Mouse (Mus musculus) megakaryocyte, embryonic 14.5 days (primary cell): Measurements from ENCODE around the gene Qrsl1. TPM values are rescaled to one million over a fixed set of nuclear protein-coding genes. Genes with fewer than 3 reads are reported as not detected.
"Not testable (repeated sequence)": the region's sequence is repeated elsewhere in the genome, so short reads cannot be mapped to it uniquely, and the experiment has no call there.

Source experiments
- H3K27me3 ChIP-seq: replicated peaks from 2 replicates; pipeline ENCODE3; 2012; ENCODE audit warnings: inconsistent platforms
- H3K36me3 ChIP-seq: replicated peaks from 2 replicates; pipeline ENCODE3; 2012; ENCODE audit warnings: low read length, inconsistent platforms, mixed read lengths
- H3K4me1 ChIP-seq: 2 replicates; pipeline ENCODE4 v1.6.1; 2012; ENCODE audit warnings: inconsistent platforms
- H3K4me3 ChIP-seq: replicated peaks from 2 replicates; pipeline ENCODE3; 2012; ENCODE audit warnings: moderate library complexity, mild to moderate bottlenecking, inconsistent platforms
- H3K9me3 ChIP-seq: 2 replicates; pipeline ENCODE4 v1.6.1; 2012; ENCODE audit warnings: inconsistent platforms
- FLI1 ChIP-seq: IDR thresholded peaks from 2 replicates; pipeline ENCODE4 v1.6.1; 2012; ENCODE audit warnings: low read length, inconsistent platforms, mixed read lengths
- GATA1 ChIP-seq: IDR thresholded peaks from 3 replicates; pipeline ENCODE4 v1.6.1; 2012; ENCODE audit warnings: mixed read lengths, low read length, inconsistent platforms, borderline replicate concordance
- polyA plus RNA-seq: library from polyadenylated mRNA; stranded (reverse); fragments of >175 nt; gene quantifications from 2 replicates; pipeline ENCODE4 v1.2.3, GENCODE M21; 2012; ENCODE audit warnings: low replicate concordance; ENCODE audit not compliant: insufficient read depth

The Qrsl1 gene
- 1.9 TPM in 1 of 2 replicates, not detected in the other for polyA plus RNA-seq

GRCm38 (mm10) chr10:43901578-43902194, at the start of gene Qrsl1, which contains the start of gene Rtn4ip1:
Gene Qrsl1, minus strand, starts transcription at chr10:43901745.
Gene Rtn4ip1, plus strand, starts transcription at chr10:43901807.
- TF ChIP-seq GATA1 (no peak), FLI1 (peak; percentile 43; the same call in 1 of the 2 replicates)
- Histone ChIP-seq H3K9me3 (no peaks in the 10 kb centered on the region), H3K27me3 (no peaks in the 10 kb centered on the region), H3K36me3 (peaks cover 11% of the 10 kb centered on the region), H3K4me3 (peak within 1 kb of the TSS; percentile 98), H3K4me1 (peaks cover 35% of the 10 kb centered on the region)

GRCm38 (mm10) chr10:43945435-43945834, 43.9 kb upstream of the Qrsl1 start:
- H3K36me3 ChIP-seq = peaks cover 81% of the 10 kb centered on the region
- no peaks in the 10 kb centered on the region for H3K27me3 ChIP-seq
- no peak for TF ChIP-seq FLI1
- no peak for TF ChIP-seq GATA1
- H3K4me3 ChIP-seq = no peak overlapping the region
- H3K4me1 ChIP-seq = peaks cover 69% of the 10 kb centered on the region
- H3K9me3 ChIP-seq = no peaks in the 10 kb centered on the region

- peak overlapping the region; percentile 70 for H3K4me3 ChIP-seq
- TF ChIP-seq GATA1 (peak; percentile 62; the same call in 1 of the 3 replicates), FLI1 (no peak)
- H3K27me3 ChIP-seq = no peaks in the 10 kb centered on the region
- H3K9me3 ChIP-seq = no peaks in the 10 kb centered on the region
- peaks cover 71% of the 10 kb centered on the region for H3K4me1 ChIP-seq
- H3K36me3 ChIP-seq = peaks cover 78% of the 10 kb centered on the region
Measured at GRCm38 (mm10) chr10:43943736-43944135, 42.2 kb upstream of the Qrsl1 start.

- peaks cover 76% of the 10 kb centered on the region for H3K36me3 ChIP-seq
- no peaks in the 10 kb centered on the region for H3K9me3 ChIP-seq
- no peak for TF ChIP-seq GATA1
- no peak for TF ChIP-seq FLI1
Measured at GRCm38 (mm10) chr10:43939136-43939662, 37.7 kb upstream of the Qrsl1 start.

GRCm38 (mm10) chr10:43928596-43928995, 27.1 kb upstream of the Qrsl1 start:
- TF ChIP-seq GATA1 = no peak
- no peak for TF ChIP-seq FLI1
- no peaks in the 10 kb centered on the region for H3K9me3 ChIP-seq
- H3K27me3 ChIP-seq = no peaks in the 10 kb centered on the region
- peaks cover 42% of the 10 kb centered on the region for H3K4me1 ChIP-seq
- peak overlapping the region; percentile 53 for H3K4me3 ChIP-seq
- H3K36me3 ChIP-seq = peaks cover 76% of the 10 kb centered on the region

More at GRCm38 (mm10) chr10:43939136-43939662, 37.7 kb upstream of the Qrsl1 start:
- Histone ChIP-seq H3K27me3 (no peaks in the 10 kb centered on the region), H3K4me3 (no peak overlapping the region), H3K4me1 (peaks cover 40% of the 10 kb centered on the region)

GRCm38 (mm10) chr10:43927736-43928135, 26.2 kb upstream of the Qrsl1 start:
- Histone ChIP-seq H3K36me3 (peaks cover 75% of the 10 kb centered on the region), H3K9me3 (no peaks in the 10 kb centered on the region), H3K4me3 (peak overlapping the region; percentile 62), H3K27me3 (no peaks in the 10 kb centered on the region), H3K4me1 (peaks cover 37% of the 10 kb centered on the region)
- TF ChIP-seq GATA1 (no peak), FLI1 (no peak)

GRCm38 (mm10) chr10:43925776-43926175, 24.2 kb upstream of the Qrsl1 start:
- peaks cover 32% of the 10 kb centered on the region for H3K4me1 ChIP-seq
- H3K4me3 ChIP-seq, H3K27me3 ChIP-seq, H3K9me3 ChIP-seq: not testable (repeated sequence)
- peaks cover 70% of the 10 kb centered on the region for H3K36me3 ChIP-seq

- TF ChIP-seq FLI1 = no peak
- no peak for TF ChIP-seq GATA1
- Histone ChIP-seq H3K27me3 (no peaks in the 10 kb centered on the region), H3K9me3 (no peaks in the 10 kb centered on the region), H3K4me1 (peaks cover 38% of the 10 kb centered on the region), H3K36me3 (peaks cover 52% of the 10 kb centered on the region), H3K4me3 (no peak overlapping the region)
Measured at GRCm38 (mm10) chr10:43923096-43923495, 21.6 kb upstream of the Qrsl1 start.

GRCm38 (mm10) chr10:43918696-43919608, 17.4 kb upstream of the Qrsl1 start:
- no peaks in the 10 kb centered on the region for H3K9me3 ChIP-seq
- H3K36me3 ChIP-seq = peaks cover 65% of the 10 kb centered on the region
- H3K4me3 ChIP-seq = peak overlapping the region; percentile 57
- TF ChIP-seq FLI1 = no peak
- no peak for TF ChIP-seq GATA1
- peaks cover 34% of the 10 kb centered on the region for H3K4me1 ChIP-seq
- no peaks in the 10 kb centered on the region for H3K27me3 ChIP-seq
